Mouse (Mus musculus) kidney, embryonic 16.5 days (tissue): Measurements from ENCODE around the gene Nkapd1. TPM values are rescaled to one million over a fixed set of nuclear protein-coding genes. Genes with fewer than 3 reads are reported as not detected.

Source experiments
- ATAC-seq: fragments of 200-750 bp; cut with Nextera tagmentation; 2 replicates; pipeline ENCODE4 v1.8.0; 2017; ENCODE audit warnings: moderate TSS enrichment; ENCODE audit not compliant: low FRiP score, low TSS enrichment
- H3K27ac ChIP-seq: fragments of 300-500 bp; sonication (generic); 2 replicates; pipeline ENCODE4 v1.5.1; 2014; ENCODE audit warnings: low read length
- H3K27me3 ChIP-seq: fragments of 300-500 bp; sonication (generic); 2 replicates; pipeline ENCODE4 v1.6.1; 2014; ENCODE audit warnings: low read length, control low read depth, mixed read lengths; ENCODE audit not compliant: insufficient read depth
- H3K36me3 ChIP-seq: fragments of 300-500 bp; sonication (generic); 2 replicates; pipeline ENCODE4 v1.6.1; 2014; ENCODE audit warnings: low read length, control low read depth, mixed read lengths; ENCODE audit not compliant: insufficient read depth
- H3K4me1 ChIP-seq: fragments of 300-500 bp; sonication (generic); 2 replicates; pipeline ENCODE4 v1.6.1; 2014; ENCODE audit warnings: low read length, control low read depth, mixed read lengths; ENCODE audit not compliant: insufficient read depth
- H3K4me2 ChIP-seq: fragments of 300-500 bp; sonication (generic); replicated peaks from 2 replicates; pipeline ENCODE4 v1.6.1; 2014; ENCODE audit warnings: low read depth, low read length
- H3K4me3 ChIP-seq: fragments of 300-500 bp; sonication (generic); 2 replicates; pipeline ENCODE4 v1.5.1; 2014; ENCODE audit warnings: mild to moderate bottlenecking, low read length
- H3K9ac ChIP-seq: fragments of 300-500 bp; sonication (generic); replicated peaks from 2 replicates; pipeline ENCODE4 v1.6.1; 2014; ENCODE audit warnings: low read length
- H3K9me3 ChIP-seq: fragments of 300-500 bp; sonication (generic); 2 replicates; pipeline ENCODE4 v1.6.1; 2016; ENCODE audit warnings: low read length, control low read depth
- WGBS: fragments of 180-500 bp; shearing (Covaris S2); extraction: QIAGEN DNeasy Blood & Tissue Kit; methylation state at CpG from one replicate; pipeline ENCODE4 v1.1.7; 2014; 5-methylcytosine and 5-hydroxymethylcytosine counted together
- polyA plus RNA-seq: library from polyadenylated mRNA; unstranded; fragments of >200 nt; fragmentation: Nextera tagmentation; extraction: Ambion mirVana; gene quantifications from 2 replicates; pipeline ENCODE4 v1.2.1, GENCODE M21; 2015

The Nkapd1 gene
- polyA plus RNA-seq = 17.0 and 17.9 TPM in 2 replicates

DNA sequence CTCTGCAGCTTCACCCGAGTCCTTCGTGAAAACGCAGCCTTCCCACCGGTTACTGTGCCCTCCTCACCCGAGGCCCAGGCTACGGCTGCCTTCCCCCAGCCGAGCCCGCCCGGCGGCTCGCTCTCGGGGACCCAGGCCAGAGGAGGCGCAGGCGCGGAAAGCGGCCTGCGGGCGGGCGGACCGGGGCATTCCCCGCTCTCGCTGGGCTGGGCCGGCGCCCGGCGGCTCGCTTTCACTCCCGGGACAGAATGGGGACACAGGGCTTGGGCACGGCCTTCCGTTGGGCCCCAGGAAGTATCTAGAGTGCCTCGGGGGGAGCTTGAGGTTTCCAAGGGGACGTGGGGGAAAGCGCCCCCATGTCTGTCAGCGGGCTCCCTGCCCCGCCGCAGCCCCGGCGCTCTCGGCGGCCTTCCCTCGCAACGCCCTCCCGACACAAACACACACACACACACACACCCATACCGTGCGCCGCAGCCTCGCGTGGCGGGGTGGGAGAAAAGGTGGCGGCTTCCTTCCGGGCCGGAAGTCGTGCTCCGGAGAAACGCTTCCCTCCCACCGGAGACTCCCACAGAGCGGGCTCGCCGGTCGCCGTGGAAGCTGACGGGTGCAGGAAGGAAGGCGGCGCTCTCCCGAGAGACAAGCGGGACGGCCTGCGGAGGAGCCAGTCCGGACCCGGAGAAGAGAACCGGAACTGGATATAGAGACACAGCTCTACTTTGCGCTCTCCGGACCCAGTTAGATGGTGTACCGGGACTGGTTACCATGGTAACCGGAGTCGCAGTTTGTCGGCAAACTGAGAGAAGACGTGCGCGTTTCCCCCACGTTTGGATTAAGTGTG is at the start of gene Nkapd1, which contains the start of gene Pih1d2:
Gene Nkapd1, minus strand, starts transcription at position 699 of the 838 bp plus-strand sequence.
Gene Pih1d2, plus strand, starts transcription at position 556 of the 838 bp plus-strand sequence.
- Histone ChIP-seq H3K36me3 (peaks cover 23% of the 10 kb centered on the region), H3K27me3 (no peaks in the 10 kb centered on the region), H3K9ac (peak within 1 kb of the TSS; percentile 98), H3K4me3 (peak within 1 kb of the TSS; percentile 100), H3K4me1 (peaks cover 9% of the 10 kb centered on the region), H3K9me3 (no peaks in the 10 kb centered on the region), H3K4me2 (peak within 1 kb of the TSS; percentile 68), H3K27ac (peak within 1 kb of the TSS; percentile 97)
- WGBS = under 1% methylated on average over 80 of the region's 81 CpGs
- ATAC-seq = peak; percentile 96

DNA sequence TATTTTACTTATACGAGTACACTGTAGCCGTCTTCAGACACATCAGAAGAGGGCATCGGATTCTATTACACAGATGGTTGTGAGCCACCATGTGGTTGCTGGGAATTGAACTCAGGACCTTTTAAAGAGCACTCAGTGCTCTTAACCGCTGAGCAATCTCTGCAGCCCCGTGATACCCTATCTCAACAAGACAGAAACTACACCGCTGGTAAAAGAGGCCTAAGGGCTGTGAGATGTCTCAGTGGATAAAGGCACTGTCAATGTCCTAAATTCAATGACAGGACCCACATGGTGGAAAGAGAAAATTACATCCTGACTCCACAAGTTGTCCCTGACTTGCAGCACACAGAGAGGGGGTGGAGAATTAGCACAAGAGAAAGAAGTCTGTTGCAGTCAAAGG is 49.2 kb upstream of the Nkapd1 start:
- H3K4me1 ChIP-seq = no peaks in the 10 kb centered on the region
- no peak for ATAC-seq
- no peaks in the 10 kb centered on the region for H3K27me3 ChIP-seq
- WGBS = 81% methylated on average over 6 of the region's 6 CpGs
- no peaks in the 10 kb centered on the region for H3K36me3 ChIP-seq
- no peak overlapping the region for H3K4me2 ChIP-seq
- no peak overlapping the region for H3K9ac ChIP-seq
- no peaks in the 10 kb centered on the region for H3K9me3 ChIP-seq
- no peak overlapping the region for H3K4me3 ChIP-seq
- no peak overlapping the region for H3K27ac ChIP-seq

DNA sequence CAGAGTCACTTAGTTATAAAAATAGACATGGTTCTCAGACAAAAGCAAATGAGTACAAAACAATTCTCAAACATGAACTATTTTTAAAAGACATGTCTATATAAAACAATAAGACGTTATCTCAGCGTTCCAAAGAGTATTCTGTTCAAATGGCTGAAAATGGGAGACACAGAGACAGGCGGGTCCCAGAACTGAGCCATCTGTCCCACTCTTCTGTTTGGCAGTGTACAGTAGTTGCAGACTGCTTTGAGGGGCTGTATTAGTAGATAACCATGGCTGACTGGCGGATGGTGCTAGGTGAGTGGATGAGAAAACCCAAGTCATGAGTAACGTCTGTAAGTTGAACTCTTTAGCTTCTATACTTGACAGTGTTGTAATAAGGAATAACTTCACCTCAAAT is 47.6 kb upstream of the Nkapd1 start:
- ATAC-seq = no peak
- H3K36me3 ChIP-seq = no peaks in the 10 kb centered on the region
- no peaks in the 10 kb centered on the region for H3K9me3 ChIP-seq
- H3K4me2 ChIP-seq = no peak overlapping the region
- H3K4me1 ChIP-seq = peaks cover 6% of the 10 kb centered on the region; the same call in 1 of the 2 replicates
- no peaks in the 10 kb centered on the region for H3K27me3 ChIP-seq
- no peak overlapping the region for H3K9ac ChIP-seq
- no peak overlapping the region for H3K27ac ChIP-seq
- 87% methylated on average over 5 of the region's 5 CpGs for WGBS
- no peak overlapping the region for H3K4me3 ChIP-seq

DNA sequence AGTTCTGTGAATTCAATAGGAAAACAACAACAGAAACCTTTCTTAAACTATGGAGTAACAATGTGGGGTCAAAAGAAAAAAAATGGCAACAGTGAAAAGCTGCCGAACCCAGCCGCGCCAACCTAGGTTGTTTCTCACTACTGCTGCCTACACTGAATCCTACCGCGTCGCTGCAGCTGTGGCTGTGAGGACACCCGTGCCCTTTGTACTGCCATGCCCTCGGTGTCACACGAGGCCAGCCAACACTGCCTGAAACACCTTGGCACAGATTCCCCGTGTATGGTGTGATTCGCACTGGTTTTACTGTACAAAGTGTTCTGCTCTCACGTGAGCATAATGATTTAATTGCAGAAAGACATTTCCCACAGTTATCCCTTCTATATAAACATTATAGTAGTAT is 43.2 kb upstream of the Nkapd1 start:
- peak overlapping the region; percentile 63 for H3K4me2 ChIP-seq
- WGBS = 16% methylated on average over 12 of the region's 12 CpGs
- peak overlapping the region; percentile 93 for H3K4me3 ChIP-seq
- peak overlapping the region; percentile 92 for H3K9ac ChIP-seq
- 0 out of 2 replicates have a peak overlapping the region, but pooled peaks have one; percentile 34 for H3K27ac ChIP-seq
- no peak for ATAC-seq
- H3K27me3 ChIP-seq = no peaks in the 10 kb centered on the region
- H3K9me3 ChIP-seq = no peaks in the 10 kb centered on the region
- H3K4me1 ChIP-seq = peaks cover 13% of the 10 kb centered on the region
- H3K36me3 ChIP-seq = peaks cover 12% of the 10 kb centered on the region; the same call in 1 of the 2 replicates

DNA sequence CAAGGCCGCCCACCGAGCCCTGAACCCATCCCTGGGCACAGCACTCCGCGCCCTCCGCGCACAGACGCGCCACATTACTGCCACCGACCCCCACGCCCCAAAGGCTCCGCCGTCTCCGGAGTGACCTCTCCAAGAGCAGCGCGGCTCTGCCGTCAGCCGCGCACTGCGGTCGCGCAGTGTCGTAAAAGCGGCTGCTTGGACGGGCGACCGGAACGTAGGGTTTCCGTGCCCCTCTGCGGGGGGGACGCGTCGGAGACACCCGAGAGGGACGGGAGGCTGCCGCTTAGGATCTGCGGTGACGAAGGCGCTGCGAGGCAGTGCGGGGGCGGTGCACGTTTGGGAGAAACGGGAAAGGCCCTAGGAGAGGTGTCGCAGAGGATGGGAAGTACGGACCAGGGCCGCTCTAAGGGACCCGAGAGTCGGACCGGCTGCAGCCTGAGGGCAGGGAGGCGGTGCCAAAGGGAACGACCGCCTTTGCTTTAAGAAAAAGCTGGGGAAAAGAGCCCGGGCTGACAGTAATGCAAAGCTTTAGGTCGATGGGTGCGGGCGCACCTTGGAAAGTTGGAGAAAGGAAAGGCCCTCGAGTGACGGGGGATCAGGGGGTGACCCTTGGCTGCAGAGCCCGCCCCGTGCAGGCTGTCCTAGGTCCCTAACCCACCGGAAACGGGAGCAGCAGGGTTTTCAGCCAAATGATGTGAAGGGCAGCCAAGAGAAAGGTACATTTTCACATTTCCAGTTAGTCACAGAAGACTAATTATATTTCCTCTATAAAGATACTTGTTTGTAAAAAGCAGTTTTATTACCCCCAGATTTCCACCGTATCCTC is 42.3 kb upstream of the Nkapd1 start, which contains the start of gene Dlat:
Gene Dlat, minus strand, starts transcription at position 389 of the 826 bp plus-strand sequence.
- Histone ChIP-seq H3K4me2 (peak within 1 kb of the TSS; percentile 63), H3K9ac (peak within 1 kb of the TSS; percentile 92), H3K27ac (peak within 1 kb of the TSS; percentile 84), H3K4me1 (peaks cover 13% of the 10 kb centered on the region), H3K9me3 (no peaks in the 10 kb centered on the region), H3K4me3 (peak within 1 kb of the TSS; percentile 93), H3K36me3 (peaks cover 16% of the 10 kb centered on the region; the same call in 1 of the 2 replicates), H3K27me3 (no peaks in the 10 kb centered on the region)
- under 1% methylated on average over 63 of the region's 63 CpGs for WGBS
- peak; percentile 94 for ATAC-seq

DNA sequence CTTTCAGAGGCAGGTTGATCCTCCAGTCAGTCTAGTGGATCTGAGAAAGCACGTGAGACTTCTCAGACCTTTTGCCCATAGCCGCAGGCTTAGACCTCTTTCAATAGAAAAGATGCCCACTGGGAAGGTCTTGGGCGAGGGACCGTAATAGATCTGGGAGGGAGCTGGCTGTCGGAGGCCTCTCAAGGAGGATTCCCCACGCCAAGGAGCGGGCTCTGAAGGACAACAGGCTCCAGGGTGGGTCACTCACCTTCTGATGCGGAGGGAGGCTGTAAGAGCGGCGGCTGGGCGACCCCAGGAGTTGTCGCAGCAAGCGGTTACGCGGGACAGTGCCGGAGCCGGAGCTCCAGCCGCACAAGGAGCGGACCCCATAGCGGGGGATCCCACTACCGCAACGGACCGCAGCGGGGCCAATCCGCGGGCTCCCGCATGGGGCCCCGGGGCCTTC is 41.7 kb upstream of the Nkapd1 start:
- Histone ChIP-seq H3K4me1 (peaks cover 13% of the 10 kb centered on the region), H3K27me3 (no peaks in the 10 kb centered on the region), H3K4me2 (peak overlapping the region; percentile 63), H3K9ac (peak overlapping the region; percentile 92), H3K36me3 (peaks cover 16% of the 10 kb centered on the region; the same call in 1 of the 2 replicates), H3K4me3 (peak overlapping the region; percentile 93), H3K9me3 (no peaks in the 10 kb centered on the region), H3K27ac (peak overlapping the region; percentile 84)
- peak; percentile 77 for ATAC-seq
- under 1% methylated on average over 28 of the region's 28 CpGs for WGBS

DNA sequence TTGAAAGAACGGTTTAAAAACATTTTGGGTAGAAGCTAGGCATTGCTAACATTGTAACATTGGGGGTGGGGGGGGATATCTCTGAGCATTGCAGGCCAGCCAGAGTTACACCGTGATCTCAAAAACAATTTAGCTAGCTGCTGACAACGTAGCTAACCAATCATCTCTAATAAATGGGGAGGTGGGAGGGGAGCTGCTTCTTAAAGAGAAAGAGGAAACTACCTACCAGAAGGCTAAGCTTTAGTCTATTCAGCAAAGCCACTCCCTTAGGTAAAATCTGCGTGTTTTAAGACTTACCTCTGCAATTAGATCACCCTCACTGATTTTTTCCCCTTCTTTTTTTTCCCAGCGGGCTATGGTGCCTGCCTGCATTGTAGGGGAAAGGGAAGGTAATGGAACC is 41.1 kb upstream of the Nkapd1 start:
- H3K27ac ChIP-seq = peak overlapping the region; percentile 84; the same call in 1 of the 2 replicates

DNA sequence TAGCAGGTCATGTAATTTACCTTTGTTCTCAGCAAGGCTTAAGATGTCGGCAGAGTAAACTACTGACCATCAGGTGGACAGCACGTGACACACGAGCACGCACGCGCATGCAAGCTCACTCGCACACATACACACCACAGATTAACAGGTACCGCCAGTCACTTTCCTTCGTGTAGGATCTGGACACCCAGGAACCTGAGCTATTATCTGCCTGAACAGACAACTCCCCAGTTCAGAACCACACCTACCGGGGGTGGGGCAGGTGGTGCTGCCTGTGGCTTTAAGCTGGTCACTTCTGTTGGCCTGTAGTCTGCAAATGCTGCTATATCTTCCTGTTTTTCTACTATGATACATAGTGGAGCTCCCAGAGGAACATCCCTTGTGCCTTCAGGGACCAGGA is 33.2 kb upstream of the Nkapd1 start:
- no peak overlapping the region for H3K9ac ChIP-seq
- no peak overlapping the region for H3K4me2 ChIP-seq
- peaks cover 71% of the 10 kb centered on the region for H3K36me3 ChIP-seq
- no peaks in the 10 kb centered on the region for H3K9me3 ChIP-seq
- H3K27me3 ChIP-seq = no peaks in the 10 kb centered on the region
- H3K27ac ChIP-seq = no peak overlapping the region
- 94% methylated on average over 10 of the region's 10 CpGs for WGBS
- no peak overlapping the region for H3K4me3 ChIP-seq
- ATAC-seq = no peak
- no peaks in the 10 kb centered on the region for H3K4me1 ChIP-seq

More for the DNA sequence above, 41.1 kb upstream of the Nkapd1 start:
- Histone ChIP-seq H3K4me1 (peaks cover 13% of the 10 kb centered on the region), H3K9ac (peak overlapping the region; percentile 92), H3K4me2 (peak overlapping the region; percentile 63), H3K27me3 (no peaks in the 10 kb centered on the region), H3K4me3 (peak overlapping the region; percentile 93), H3K9me3 (no peaks in the 10 kb centered on the region), H3K36me3 (peaks cover 22% of the 10 kb centered on the region)
- ATAC-seq = no peak
- WGBS = 20% methylated on average over 5 of the region's 5 CpGs

DNA sequence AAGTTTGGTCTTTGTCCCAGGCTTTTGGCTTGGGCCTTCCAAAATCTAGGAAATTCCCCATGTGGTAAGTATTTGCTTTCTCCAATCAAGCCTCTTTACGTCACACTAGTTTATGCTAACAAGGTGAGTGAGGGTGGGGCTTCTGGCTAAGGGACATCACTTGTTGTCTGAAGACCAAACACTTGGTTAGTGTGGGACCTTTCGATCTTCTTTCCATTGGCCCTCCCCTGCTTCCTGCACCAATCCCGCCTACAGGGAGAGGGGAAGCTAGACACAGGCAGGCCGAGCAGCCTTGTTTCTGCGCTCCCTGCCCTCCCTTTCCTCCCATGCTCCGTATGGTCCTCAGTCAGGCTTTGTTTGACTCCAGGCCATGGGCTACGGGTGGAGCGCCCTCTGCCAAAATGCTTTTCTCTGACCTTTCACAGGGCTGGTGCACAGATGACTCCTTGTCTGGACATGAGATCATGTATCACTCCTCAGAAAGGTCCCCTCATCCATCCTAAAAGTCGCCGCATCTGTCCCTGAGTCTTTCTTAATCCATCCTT is 29.6 kb upstream of the Nkapd1 start:
- no peaks in the 10 kb centered on the region for H3K9me3 ChIP-seq
- H3K36me3 ChIP-seq = peaks cover 79% of the 10 kb centered on the region
- H3K4me2 ChIP-seq = no peak overlapping the region
- WGBS = 78% methylated on average over 10 of the region's 10 CpGs
- no peak for ATAC-seq
- H3K9ac ChIP-seq = no peak overlapping the region
- no peak overlapping the region for H3K4me3 ChIP-seq
- no peak overlapping the region for H3K27ac ChIP-seq
- H3K4me1 ChIP-seq = no peaks in the 10 kb centered on the region
- H3K27me3 ChIP-seq = no peaks in the 10 kb centered on the region
